Comparison of ENCODE assay signal across 8 mouse cellular contexts in the genomic region with DNA sequence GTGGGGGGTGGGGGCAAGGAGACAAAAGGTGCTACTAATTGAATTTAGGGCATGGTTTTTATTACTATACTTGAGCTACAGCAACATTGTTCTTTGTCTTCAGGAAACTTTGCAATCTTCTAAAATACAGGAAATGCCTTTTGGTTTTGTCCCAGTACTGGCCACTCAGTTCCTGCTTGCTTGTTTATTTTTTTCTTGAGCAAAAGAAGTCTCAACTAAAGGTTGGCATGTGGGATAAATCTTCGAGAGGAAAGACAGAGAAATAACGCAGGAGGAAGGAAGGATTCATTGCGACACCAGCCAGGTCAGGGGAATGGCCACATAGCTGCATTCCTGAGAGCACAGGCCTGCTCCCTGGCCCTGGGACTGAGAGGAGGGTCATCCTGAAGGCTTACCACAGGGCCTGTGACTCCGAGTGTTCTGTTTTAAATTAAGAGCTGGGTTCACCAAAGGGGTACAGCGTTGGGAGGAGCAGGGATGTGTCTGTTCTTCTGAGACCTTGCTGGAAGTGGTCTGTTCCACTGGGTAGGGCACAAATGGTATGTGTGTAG.
DNase-seq lines count a peak whose midpoint lies in the region; ATAC-seq and TF ChIP-seq lines count a peak whose summit lies in the region.

No protein-coding gene starts in this region.

- TF ChIP-seq CTCF in lung, embryonic 14.5 days (IDR thresholded peaks at IDR 0.05; ENCODE audit: low read depth) = no peak
- TF ChIP-seq CTCF in lung, adult 2 months (IDR thresholded peaks at IDR 0.05; ENCODE audit: insufficient read depth, low read length) = no peak

- no peaks in the 10 kb centered on the region for H3K9me3 ChIP-seq in lung, embryonic 14.5 days (ENCODE audit: low read depth, low read length)
- H3K9me3 ChIP-seq in embryonic facial prominence, embryonic 10.5 days = no peaks in the 10 kb centered on the region

- no peaks in the 10 kb centered on the region for H3K36me3 ChIP-seq in lung, embryonic 14.5 days (ENCODE audit: insufficient read depth)
- H3K36me3 ChIP-seq in embryonic facial prominence, embryonic 10.5 days (replicated peaks) = no peaks in the 10 kb centered on the region

- no peak overlapping the region for H3K4me2 ChIP-seq in lung, embryonic 14.5 days

- no peak overlapping the region for H3K27ac ChIP-seq in lung, embryonic 14.5 days (ENCODE audit: low read depth)
- peak overlapping the region; percentile 21 for H3K27ac ChIP-seq in embryonic facial prominence, embryonic 10.5 days (replicated peaks)

- H3K27me3 ChIP-seq in lung, embryonic 14.5 days (ENCODE audit: insufficient read depth, low read length) = no peaks in the 10 kb centered on the region
- no peaks in the 10 kb centered on the region for H3K27me3 ChIP-seq in embryonic facial prominence, embryonic 10.5 days (replicated peaks; ENCODE audit: low read depth, poor library complexity, severe bottlenecking)

- WGBS in lung, embryonic 14.5 days = 21% methylated on average over 5 of the region's 5 CpGs
- WGBS in lung, adult 2 months = 13% methylated on average over 5 of the region's 5 CpGs
- WGBS in embryonic facial prominence, embryonic 10.5 days = 15% methylated on average over 5 of the region's 5 CpGs

- no peak overlapping the region for H3K4me3 ChIP-seq in lung, embryonic 14.5 days (ENCODE audit: low read depth, low read length)
- no peak overlapping the region for H3K4me3 ChIP-seq in lung, adult 2 months (replicated peaks; ENCODE audit: extremely low read depth, low read depth, low read length)
- H3K4me3 ChIP-seq in embryonic facial prominence, embryonic 10.5 days = no peak overlapping the region

- TF ChIP-seq POLR2A in lung, adult 2 months (IDR thresholded peaks at IDR 0.05; ENCODE audit: borderline replicate concordance, extremely low read depth, low read depth, low read length) = no peak

- peaks cover 4% of the 10 kb centered on the region; the same call in 1 of the 2 replicates for H3K4me1 ChIP-seq in lung, embryonic 14.5 days (ENCODE audit: insufficient read depth)
- H3K4me1 ChIP-seq in lung, adult 2 months (ENCODE audit: control insufficient read depth, insufficient read depth, low read length) = 0 out of 2 replicates have a peak, but pooled peaks cover 4% of the 10 kb centered on the region
- peaks cover 41% of the 10 kb centered on the region for H3K4me1 ChIP-seq in embryonic facial prominence, embryonic 10.5 days

- H3K9ac ChIP-seq in lung, embryonic 14.5 days = no peak overlapping the region

- ATAC-seq in lung, embryonic 14.5 days (ENCODE audit: insufficient read depth) = peak; percentile 54; the same call in 1 of the 2 replicates

- DNase-seq in lung, embryonic 14.5 days = no peak
- no peak for DNase-seq in lung, adult 2 months
- DNase-seq in embryonic facial prominence, embryonic 10.5 days (ENCODE audit: low spot score) = peak; percentile 69
- DNase-seq in kidney, postnatal 10 days = peak; percentile 62
- DNase-seq in yolk sac, embryonic 10.5 days (ENCODE audit: low spot score) = peak; percentile 58
- DNase-seq in spleen, adult 18-20 months = no peak
- DNase-seq in cerebellum, adult 9-10 months = no peak
- no peak for DNase-seq in cerebellum, adult 9-11 months

Comparison
In these comparisons a context has a peak if more than half of its experiments do, and no peak if none do; other contexts are left out.
1. DNase-seq: peak in embryonic facial prominence, embryonic 10.5 days (single experiment), kidney, postnatal 10 days (single experiment) and yolk sac, embryonic 10.5 days (single experiment); none in lung, embryonic 14.5 days (single experiment), lung, adult 2 months (single experiment), spleen, adult 18-20 months (0 of 2), cerebellum, adult 9-10 months (single experiment) and cerebellum, adult 9-11 months (single experiment).